Mouse (Mus musculus): ENCODE measurements around the gene Lactb.

DNA sequence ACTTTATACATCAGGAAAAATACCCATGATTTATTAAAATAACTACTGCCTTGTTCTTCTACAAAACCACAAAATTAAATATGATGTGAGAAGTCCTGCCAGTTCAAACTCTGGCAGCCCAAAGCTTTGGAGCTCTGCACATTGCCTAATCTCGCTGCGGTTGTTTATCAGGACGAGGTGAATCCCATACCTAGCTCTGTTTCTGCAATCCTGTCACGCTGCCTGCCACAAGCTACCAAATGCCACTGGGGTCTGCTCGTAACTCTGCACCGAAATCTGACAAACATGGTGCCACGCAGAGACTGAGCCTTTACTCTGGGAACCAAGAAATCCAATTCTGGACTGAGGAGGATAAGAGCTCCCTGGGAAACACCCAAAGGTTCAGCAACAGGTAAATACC lies 65.4 kb downstream of the Lactb start:
- TF ChIP-seq POLR2A (IDR thresholded peaks at IDR 0.05; ENCODE audit: borderline replicate concordance, extremely low read depth, low read depth, low read length): no peak
- TF ChIP-seq CTCF (IDR thresholded peaks at IDR 0.05; ENCODE audit: insufficient read depth, low read length): no peak

Measured in lung, adult 2 months (tissue).